Mouse (Mus musculus) bone marrow macrophage, adult 2 months (primary cell): Measurements from ENCODE around the gene Olfr433.

Experiments
- CTCF ChIP-seq: IDR thresholded peaks from 2 replicates; pipeline ENCODE4 v1.5.1; 2012; ENCODE audit warnings: low read depth, mild to moderate bottlenecking, low read length, moderate library complexity
- POLR2A ChIP-seq: IDR thresholded peaks from 2 replicates; pipeline ENCODE4 v1.6.1; 2012; ENCODE audit warnings: mild to moderate bottlenecking, low read depth, low read length, borderline replicate concordance

DNA sequence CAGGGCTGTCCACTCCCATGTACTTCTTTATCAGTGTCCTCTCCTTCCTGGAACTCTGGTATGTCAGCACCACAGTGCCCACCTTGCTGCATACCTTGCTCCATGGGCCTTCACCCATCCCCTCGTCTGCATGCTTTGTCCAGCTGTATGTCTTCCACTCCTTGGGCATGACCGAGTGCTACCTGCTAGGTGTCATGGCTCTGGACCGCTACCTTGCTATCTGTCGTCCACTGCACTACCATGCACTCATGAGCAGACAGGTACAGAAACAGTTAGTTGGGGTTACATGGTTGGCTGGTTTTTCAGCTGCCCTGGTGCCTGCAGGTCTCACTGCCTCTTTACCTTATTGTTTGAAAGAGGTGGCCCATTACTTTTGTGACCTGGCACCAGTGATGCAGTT is 10.0 kb downstream of the Olfr433 start:
- TF ChIP-seq CTCF (no peak), POLR2A (no peak)
